Mouse (Mus musculus) cerebellum, adult 2 months (tissue): ENCODE measurements around the gene Fam193a.

Source experiments
- CTCF ChIP-seq: fragments of 200-500 bp; IDR thresholded peaks from 2 replicates; pipeline ENCODE4 v1.5.1; 2011; ENCODE audit warnings: low read depth, mild to moderate bottlenecking, control low read depth, low read length, moderate library complexity, borderline replicate concordance; ENCODE audit not compliant: insufficient read depth
- POLR2A ChIP-seq: fragments of 200-500 bp; IDR thresholded peaks from 2 replicates; pipeline ENCODE4 v1.6.1; 2011; ENCODE audit warnings: low read length, control low read depth, borderline replicate concordance; ENCODE audit not compliant: insufficient read depth

GRCm38 (mm10) chr5:34395850-34396540 is 26.3 kb downstream of the Fam193a start:
- TF ChIP-seq POLR2A (no peak), CTCF (no peak)
